Mouse (Mus musculus) kidney, adult 18-20 months (tissue): ENCODE results near the gene Mroh9.

Experiments used
- DNase-seq: peaks from one replicate; pipeline ENCODE4 v3.0.0; 2021

The Mroh9 gene

DNA sequence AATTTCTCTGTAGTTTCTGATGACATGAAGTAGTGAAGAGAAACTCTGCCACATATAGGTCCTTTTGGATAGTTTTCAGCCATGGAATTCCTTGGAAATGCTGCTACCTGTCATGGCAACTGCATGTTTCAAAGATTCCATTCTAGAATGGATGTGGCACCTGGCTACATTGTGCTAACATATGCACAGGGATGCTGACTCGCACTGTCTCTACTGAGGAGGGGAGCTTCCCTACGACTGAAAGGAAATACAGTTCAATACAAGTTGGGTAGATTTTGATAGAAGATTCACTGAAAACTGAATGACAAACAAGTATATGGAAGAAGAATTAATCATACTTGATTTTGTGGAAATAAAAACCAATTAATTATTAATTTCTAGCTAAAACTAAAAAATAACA is at the start of gene Mroh9:
TSS of gene Mroh9 (minus strand) at position 101 of the 400 bp plus-strand sequence.
- no peak for DNase-seq

DNA sequence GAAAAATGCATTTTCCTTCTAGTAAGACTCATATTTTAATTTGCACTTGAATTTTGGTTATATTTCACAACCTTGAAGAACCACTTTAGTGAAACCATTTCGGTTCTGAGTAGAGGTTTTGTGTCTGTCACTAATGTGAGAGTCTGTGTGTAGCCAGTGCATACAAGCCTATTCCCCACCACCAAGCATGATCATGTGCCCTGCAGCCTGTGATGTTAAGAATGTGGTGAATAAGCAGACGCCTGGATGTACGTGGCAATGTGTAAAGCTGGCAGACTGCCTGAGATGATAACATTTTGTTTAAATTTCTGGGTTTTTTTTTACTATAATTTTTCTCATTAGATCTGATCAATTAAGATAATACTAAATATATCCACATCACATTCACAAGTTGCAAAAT is 44.5 kb upstream of the Mroh9 start:
- DNase-seq: no peak

DNA sequence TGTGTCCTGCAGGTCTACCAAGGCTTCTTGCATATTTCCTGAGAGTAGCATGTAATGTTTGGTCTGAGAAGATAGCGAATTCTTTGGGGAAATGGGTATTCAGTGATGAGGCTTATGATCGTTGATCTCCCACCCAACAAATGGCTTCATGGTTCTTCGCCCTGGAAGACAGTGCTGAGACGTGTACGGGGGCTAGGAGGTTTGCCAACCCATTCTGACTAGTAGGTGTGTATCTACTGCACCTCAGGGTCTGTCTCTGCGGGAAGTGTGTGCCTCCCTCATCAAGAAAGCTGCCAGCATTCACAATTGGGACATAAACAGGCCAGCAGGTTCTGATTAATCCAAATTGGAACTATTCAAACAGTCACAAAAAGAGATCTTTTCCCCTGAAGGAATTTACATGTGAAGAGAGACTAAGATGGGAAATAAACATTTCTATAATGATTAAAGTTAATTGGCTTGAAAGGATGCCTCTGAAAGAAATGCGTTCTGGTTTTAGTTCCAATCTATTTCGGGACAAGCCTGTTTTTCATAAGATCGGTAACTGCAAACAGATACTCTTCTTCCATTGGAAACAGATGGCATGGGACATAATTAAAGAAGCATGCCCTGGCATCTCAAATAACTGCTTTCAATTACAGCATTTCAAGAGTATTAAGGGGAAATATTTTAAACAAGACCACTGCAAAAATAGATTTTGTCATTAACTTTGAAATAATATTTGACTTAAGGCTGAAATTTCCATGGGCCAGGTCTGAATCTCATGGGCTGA is 43.8 kb upstream of the Mroh9 start:
- no peak for DNase-seq

DNA sequence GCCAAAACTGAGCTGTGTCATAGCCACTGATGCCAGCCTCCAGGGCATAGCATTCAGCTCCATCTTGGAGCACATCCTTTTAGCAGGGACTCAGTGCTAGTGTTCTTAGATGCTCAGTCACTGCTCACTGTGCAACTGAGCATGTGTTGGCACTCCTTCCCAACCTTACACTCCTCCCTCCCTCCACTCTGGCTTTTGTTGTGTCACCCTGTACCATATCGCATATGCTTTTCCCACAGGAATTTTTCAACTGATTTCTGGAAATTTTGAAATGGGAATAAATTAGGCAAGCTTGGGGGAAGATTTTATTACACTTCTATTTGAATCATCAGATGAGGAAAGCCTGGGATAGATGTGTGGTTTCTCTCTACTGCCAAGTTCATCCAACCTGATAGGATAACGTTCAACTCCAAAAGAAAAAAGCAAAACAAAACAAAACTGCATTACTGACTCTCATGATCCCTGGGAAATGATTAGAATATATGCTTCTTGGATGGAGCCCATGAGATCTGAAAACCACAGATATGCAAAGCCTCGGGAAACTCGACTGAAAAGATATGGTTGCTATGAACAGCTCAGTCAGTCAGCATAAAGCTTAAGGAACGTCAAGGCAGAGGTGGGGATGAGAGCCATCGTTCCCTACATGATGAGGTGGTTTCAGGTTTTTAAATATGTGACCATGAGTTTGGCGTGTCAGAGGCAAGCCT is 40.9 kb upstream of the Mroh9 start:
- no peak for DNase-seq

DNA sequence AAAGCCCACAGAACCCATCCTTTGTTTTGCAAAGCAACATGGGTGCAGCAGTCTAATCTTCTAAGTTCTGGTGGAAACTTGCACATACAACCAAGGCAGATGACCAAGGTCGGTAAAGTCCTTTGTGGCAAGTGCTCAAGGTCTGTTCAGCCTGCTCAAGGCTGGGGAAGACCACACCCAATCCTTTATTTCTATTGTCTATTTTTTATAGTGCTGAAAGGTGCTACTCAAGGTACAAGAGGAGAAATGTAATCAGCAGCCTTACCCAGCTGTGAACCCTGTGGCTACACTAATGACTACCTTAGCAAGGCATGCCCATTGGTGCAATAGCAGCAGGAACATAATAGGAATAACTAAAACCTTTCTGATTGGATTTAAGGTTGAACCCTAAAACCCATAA is 36.9 kb upstream of the Mroh9 start:
- no peak for DNase-seq

DNA sequence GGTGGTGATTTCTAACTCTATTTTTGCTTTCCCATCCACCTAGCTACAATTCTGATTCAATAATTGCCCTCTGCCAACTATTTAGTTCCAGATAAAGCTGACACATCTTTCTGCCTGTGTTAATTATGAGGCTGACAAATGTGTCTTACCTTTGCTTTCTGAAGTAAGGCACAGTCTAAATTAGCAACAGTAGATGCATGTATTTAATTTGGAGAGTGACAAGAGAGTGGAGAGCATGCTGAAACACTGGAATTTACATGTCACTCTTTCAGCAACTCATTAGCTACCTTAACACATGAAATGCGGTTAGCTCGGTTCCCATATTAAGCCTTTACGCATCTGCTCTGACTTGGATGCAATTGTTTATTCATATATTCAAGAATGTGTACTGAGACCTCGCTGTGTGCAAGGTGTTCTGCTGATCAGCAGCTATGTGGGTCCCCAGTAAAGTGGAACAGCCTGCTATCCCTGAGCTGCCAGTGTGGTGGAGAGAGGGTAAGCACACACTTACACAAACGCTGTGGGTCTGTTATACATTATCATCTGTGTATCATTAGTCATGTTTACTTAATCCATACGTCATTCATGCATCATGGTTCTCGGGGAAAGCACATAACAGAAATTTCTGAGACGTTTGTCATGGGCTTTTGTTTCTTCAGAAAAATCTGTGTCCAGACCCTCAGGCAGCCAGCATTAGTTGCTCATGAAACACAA is 28.1 kb upstream of the Mroh9 start:
- no peak for DNase-seq

DNA sequence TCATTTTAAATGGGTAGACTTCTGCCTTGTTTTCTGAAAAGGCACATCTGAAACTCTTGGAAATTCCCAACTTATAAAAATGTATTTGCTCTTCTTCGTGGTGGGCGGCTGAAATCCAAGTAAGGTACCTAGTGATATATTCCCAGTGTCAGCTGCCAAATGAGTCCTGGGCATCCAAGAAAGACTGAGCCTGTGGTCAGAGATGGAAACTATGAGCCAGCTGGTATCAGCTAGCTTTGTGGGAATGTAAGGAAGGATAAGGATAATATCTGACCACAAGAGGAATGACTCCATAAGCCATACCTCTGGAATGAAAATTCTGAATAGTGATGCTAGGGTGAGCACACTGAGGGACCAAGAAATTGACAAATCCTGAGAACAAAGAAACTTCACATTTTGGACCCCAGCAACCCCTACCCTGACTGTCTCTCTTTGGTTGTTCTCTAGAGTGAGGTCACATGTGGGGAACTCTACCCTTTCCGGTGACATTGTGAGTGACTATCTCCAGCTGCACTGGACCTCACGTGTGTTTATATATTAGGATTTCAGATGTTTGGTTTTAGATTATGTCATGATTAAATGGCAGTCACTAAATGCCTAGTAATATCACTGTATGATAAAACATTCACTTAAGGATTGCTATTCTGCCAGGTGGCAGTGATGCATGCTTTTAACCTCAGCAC is 27.2 kb upstream of the Mroh9 start:
- no peak for DNase-seq

DNA sequence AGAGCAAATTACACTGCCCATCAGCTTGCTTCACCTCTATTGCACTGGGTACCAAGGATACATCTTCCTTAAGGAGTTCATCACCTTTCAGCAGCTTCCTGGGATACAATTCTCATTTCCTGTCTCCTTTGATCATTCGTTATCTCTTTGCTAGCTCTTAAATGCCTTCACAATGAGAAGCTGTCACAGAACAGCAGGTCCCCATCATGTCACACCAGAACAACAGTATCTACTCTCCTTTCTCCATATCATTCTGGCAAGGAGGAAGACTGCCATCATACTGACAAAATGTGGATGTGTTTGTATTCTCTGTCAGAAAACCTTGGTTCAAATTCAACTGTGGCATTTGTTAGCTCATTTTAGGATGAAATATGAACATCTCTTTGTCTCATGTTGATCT is 19.5 kb upstream of the Mroh9 start:
- DNase-seq: no peak

DNA sequence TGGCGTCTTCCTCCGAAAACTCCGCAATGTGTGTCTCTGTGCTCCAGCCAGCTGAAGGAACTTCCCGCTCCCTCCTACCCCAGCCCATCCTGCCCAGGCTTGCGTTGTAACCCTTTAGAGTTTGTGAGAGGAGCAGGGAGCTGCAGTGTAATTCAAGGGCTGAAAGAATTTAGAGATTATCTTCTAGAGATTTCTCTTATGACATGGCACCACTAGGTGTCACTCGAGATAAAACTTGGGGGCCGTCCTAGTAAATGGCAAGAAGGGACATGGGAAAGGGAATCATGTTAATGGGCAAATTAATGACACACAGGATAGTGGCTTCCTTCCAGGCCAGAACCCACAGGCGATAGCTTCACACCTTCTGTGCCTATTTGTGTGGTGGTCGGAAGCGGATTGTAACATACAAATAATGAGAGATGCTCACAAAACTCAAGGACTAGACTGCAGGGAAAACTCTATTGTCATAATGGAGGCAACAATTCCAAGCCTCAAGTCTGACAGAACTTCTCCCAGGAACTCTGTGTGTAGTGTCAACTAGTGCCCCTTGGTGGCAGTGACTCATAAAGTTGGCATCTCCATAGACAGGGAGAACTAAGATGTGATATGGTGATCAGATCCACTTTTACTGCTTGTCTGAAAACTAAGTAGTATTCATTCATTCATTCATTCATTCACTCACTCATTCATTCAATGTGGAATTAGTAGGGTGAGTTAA is 6.1 kb upstream of the Mroh9 start:
- DNase-seq: peak; percentile 6

DNA sequence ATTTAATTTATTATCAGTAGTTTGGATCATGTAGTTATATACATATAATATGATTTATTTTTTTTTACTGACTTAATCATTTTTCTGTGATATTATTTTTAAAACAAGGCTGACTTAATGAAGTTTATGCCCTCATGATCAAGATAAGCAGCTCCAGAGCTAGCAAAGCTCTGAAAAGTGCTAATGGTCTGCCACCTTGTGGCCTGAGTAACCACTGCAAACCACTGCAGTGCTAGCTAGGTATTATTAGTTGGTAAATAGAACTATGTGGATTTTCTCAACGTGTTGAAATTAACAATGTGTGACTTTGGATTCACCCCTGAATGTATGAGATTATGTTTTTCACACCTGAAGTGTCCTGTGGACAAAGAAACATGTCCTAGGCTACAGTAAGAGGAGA is 15.0 kb downstream of the Mroh9 start:
- DNase-seq: peak; percentile 55

DNA sequence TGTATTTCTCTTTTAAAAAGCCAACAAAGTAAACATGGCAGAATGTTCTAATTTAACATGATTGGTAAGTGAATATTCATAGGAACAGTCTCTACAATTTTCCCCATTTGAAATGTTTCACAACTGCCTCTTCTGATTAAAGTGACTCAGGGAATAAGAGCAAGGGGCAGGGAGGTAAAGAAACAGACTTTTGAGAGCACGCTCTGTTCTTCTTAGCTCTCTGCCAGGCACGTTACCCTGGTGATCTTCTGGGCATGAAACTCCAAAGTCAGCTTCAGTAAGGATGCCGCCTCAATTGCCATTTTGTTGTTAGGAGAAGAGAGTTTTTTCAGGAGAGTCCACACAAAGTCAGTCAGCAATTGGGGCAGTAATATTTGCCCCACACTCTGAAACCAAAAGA is 25.1 kb downstream of the Mroh9 start:
- no peak for DNase-seq

DNA sequence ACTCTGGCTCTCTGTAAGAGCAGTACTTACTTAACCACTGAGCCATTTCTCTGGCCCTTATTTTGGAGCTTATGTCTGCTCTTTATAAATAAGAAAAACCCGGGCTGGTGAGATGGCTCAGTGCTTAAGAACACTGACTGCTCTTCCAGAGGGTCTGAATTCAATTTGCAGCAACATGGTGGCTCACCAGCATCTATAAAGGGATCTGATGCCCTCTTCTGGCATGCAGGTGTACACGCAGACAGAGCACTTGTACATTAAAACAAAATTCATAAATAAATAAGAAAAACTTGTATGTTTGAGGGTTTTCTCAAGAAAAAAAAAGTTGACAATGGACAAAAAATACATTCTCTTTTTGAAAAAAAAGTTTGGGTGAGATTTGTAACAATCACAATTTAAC is 28.1 kb downstream of the Mroh9 start:
- DNase-seq: peak; percentile 5

DNA sequence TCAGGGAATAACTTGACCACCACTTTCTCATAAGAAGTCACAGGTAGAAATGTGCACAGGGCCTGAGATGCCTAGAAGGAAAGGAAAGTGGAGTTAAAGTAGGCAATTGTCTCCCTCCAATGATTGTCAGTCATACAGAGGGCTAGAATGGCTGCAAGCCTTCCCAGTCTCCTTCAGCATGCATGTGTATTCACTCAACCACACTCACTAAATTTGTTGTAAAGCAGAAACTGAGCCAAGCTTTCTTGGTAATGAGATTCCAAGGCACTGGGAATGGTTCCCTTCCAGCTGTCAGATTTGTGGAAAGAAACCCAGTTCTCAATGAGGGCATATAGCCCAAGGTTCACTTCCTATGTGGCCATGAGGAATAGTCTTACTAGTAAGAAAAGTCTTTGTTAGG is 29.8 kb downstream of the Mroh9 start:
- DNase-seq: no peak

DNA sequence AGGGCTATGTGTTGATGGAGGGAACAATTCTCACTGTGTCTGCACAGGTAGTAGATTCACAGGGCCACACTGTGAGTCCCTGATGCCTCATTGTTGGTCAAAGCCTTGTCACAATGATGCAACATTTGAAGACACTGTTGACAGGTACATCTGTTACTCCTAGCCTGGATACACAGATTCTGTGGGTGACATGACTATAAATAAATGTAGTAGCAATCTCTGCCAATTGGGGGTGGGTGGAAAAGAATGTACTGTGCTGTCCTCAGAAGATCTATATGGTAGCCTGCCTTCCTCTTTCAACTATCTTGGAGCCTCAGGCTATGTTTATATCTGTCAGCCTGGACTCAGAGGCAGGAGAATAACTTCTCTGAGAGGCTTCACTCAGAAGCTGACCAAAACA is 62.4 kb downstream of the Mroh9 start:
- no peak for DNase-seq

DNA sequence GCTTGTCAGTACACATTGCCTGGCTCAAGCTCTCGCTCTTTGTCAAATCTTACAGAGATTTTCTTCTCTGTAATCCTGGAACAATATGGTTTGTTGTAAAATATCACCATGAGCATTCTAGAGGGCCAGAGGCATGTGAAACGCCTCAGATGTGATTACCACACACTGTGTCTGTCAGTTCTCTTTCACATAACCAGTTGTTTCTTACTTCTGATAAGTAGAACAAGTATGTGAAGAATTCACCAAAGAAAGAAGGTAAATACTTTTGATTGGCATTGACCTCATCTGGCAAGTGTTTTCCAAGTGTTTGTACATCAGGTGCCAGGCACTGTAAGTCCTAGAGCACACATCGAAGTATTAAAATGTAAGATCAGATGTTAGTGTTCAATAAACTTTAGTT is 76.2 kb downstream of the Mroh9 start:
- no peak for DNase-seq

DNA sequence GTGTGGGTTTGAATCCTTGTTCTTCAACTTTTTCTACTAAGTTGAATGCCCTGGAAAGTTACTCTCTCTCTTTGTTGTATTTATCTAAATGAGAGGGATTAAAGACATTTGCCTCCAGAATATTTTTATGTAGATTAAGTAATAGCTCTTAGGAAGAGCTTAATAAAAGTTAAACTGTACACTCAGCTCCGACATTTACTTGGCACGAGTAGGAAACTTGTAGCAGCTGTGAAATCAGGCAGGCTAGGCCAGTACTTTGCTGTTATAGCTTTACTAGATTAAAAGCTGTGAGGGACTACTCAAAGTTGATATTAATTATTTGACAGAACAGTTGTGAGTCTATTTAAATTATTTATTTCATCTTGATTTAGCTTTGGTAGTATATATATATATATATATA is 82.0 kb downstream of the Mroh9 start:
- DNase-seq: no peak

DNA sequence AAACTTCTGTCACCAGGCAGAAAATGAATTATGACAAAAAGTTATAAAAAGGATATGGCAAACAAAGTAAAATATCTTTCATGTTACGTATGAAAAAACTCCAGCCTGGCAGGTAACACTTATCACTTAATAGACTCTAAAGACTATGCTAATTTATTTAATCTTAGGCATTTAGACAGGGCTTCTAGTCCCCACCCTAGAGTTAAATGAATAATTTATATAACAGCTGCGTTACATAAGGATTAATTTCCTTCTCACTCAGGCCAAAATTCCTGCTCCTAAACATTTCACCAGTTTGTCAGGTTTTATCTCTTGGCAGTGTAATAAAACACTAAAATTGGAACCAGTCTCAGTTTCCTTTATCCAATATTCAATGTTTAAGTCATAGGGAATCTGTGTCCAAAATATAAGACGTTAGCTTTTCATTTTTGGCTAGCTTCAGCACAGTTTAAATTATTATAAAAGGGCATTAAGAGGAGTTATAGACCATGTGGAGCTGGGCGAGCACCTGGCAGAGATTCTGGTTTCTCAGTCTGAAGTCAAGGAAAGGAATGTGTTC is 84.1 kb downstream of the Mroh9 start:
- DNase-seq: no peak

DNA sequence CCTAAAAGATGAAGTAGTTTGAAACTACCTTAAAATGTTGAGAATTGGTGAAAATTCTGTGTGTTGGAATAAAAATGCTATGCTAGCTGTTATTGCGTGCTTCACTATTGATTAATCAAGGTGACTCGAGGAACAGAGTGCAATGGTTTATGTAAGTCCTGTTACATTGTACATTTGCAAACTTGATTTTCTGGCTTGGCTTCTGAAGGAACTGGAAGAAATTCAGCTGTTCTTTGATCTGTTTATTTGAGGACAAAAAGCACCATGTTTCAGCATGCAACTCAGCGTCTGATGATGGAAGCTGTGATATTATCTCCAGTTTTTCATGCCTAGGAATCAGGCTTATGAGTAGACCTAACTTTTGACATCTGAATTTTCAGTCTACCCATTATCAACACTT is 97.9 kb downstream of the Mroh9 start:
- no peak for DNase-seq

DNA sequence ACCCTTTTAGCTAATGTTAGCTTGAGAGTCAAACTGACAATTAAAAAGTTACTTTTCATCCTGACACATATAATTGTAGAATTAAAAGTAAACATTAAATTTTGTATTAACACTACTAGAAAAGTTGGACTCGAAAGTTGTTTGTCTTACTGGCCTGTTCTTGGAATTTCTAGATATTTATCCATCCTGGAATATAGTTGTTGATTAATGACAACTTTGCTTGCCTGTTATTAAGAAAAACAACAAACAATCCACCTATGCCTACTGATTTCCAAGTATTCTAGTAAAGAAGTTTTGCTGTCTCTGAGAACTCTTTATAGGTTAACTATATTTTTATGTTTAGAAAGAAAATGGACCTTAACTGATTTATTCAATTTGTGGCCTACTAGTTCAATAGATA is 98.7 kb downstream of the Mroh9 start:
- no peak for DNase-seq

DNA sequence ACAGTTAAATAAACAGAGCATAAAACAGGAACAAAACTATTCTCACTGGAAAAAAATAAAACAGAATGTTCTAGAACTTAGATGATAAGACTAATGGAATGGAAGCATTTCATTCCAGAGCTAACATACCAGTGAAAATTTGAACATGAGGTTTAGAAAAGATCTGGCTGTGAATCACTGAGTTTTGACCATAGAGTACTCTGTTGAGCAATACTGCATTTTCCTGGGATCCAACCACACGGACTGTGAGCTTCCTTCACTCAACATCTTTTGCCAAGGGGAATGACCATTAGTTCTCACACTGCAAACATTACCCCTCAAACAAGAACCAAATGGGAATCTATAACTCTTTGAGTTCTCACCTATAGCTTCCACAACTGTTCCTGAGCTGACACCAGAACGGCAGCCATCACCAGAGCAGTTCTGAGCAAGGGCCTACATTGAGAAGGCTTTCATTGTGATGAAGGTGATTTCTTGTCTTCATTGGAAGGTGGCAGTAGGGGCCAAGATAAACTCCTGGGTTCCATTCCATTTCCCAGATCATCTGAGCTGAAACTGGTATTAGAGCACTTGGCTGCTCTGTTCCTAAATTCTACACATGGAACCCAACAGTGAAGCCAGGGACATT is 99.2 kb downstream of the Mroh9 start:
- no peak for DNase-seq

DNA sequence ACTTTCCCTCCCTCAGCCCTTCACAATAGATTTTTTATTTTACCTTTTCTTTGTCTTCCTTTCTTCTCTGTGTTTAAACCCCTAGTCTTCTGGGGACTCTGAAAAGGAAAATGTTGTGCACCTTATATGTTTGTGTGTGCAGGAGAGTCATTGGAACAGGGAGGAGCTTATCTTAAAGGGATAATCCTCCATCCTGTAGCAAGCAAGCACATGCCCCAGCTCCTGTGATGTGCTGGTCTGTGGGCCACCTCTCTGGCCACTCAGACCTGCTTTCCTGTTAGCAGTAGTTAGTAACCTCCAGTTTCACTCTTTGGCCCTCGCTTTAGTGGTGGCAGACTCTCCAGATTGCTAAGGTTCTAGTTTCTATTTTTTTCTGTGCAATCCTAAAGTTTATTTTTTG is 101.0 kb downstream of the Mroh9 start, which contains the start of gene Fmo3:
TSS of gene Fmo3 (minus strand) at position 101 of the 400 bp plus-strand sequence.
- DNase-seq: no peak
